Mouse (Mus musculus) heart, embryonic 16.5 days (tissue): ENCODE measurements around the gene Atp6v0a4. TPM values are rescaled to one million over a fixed set of nuclear protein-coding genes. Genes with fewer than 3 reads are reported as not detected.

Source experiments
- ATAC-seq: fragments of 200-750 bp; cut with Nextera tagmentation; replicated peaks from 2 replicates; pipeline ENCODE4 v1.8.0; 2017; ENCODE audit warnings: moderate number of reproducible peaks; ENCODE audit not compliant: insufficient read depth, low FRiP score; ENCODE audit errors: extremely low read depth
- H3K27ac ChIP-seq: fragments of 300-500 bp; sonication (generic); 2 replicates; pipeline ENCODE4 v1.5.1; 2014; ENCODE audit warnings: mild to moderate bottlenecking, low read length, control low read depth, moderate library complexity
- H3K27me3 ChIP-seq: fragments of 300-500 bp; sonication (generic); 2 replicates; pipeline ENCODE4 v1.6.1; 2014; ENCODE audit warnings: low read length, mixed read lengths; ENCODE audit not compliant: control insufficient read depth, insufficient read depth
- H3K36me3 ChIP-seq: fragments of 300-500 bp; sonication (generic); 2 replicates; pipeline ENCODE4 v1.6.1; 2014; ENCODE audit not compliant: control insufficient read depth, insufficient read depth
- H3K4me1 ChIP-seq: fragments of 300-500 bp; sonication (generic); 2 replicates; pipeline ENCODE4 v1.6.1; 2014; ENCODE audit warnings: low read length, mixed read lengths; ENCODE audit not compliant: control insufficient read depth, insufficient read depth
- H3K4me2 ChIP-seq: fragments of 300-500 bp; sonication (generic); 2 replicates; pipeline ENCODE4 v1.6.1; 2014; ENCODE audit warnings: low read depth, mild to moderate bottlenecking, control low read depth, low read length
- H3K4me3 ChIP-seq: fragments of 300-500 bp; sonication (generic); 2 replicates; pipeline ENCODE4 v1.5.1; 2014; ENCODE audit warnings: mild to moderate bottlenecking, control low read depth, low read length
- H3K9ac ChIP-seq: fragments of 300-500 bp; sonication (generic); 2 replicates; pipeline ENCODE4 v1.6.1; 2014; ENCODE audit warnings: low read length, control low read depth
- H3K9me3 ChIP-seq: fragments of 300-500 bp; sonication (generic); replicated peaks from 2 replicates; pipeline ENCODE4 v1.6.1; 2016; ENCODE audit warnings: low read length; ENCODE audit not compliant: control insufficient read depth
- WGBS: fragments of 180-500 bp; shearing (Covaris S2); extraction: QIAGEN DNeasy Blood & Tissue Kit; methylation state at CpG from one replicate; pipeline ENCODE4 v1.1.7; 2014; 5-methylcytosine and 5-hydroxymethylcytosine counted together
- polyA plus RNA-seq: library from polyadenylated mRNA; unstranded; fragments of >200 nt; fragmentation: Nextera tagmentation; extraction: Ambion mirVana; gene quantifications from 2 replicates; pipeline ENCODE4 v1.2.1, GENCODE M21; 2015

The Atp6v0a4 gene
- polyA plus RNA-seq, 1 experiment from 2014 or later, result 1.5 TPM

DNA sequence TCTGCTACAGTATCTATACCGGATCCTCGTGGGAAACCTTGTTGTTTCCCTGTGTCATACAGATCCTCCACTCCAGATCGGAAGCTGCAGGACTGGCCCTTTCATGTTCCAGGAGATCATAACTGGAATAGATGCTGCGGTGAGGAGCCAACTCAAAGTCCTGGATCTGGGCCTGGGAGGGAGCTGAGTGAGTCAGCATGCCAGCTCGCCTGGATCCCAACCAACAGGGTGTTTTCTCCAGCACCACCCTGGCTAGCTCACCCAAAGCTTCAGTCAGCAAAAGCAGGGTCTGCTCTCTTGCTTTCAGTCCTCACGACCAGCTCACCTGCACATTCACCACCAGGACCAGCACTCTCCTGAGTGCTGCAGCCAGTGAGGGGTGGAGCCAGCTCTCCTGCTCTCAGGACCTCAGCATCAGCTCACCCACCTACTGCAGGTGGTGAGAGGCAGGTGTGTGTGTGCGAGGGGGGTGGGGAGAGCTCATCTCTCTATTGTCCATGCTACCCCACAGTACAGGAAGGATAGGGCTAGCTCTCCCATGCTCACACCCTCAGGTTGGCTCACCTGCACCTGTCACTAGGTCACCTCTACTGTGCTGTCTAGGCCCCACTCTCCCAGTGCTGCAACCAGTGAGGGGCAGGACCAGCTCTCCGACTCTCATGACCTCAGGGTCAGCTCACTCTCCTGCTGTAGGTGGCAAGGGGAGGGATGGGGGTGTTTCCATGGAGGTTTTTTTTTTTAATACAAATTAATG, 10.6 kb upstream of the Atp6v0a4 start:
- WGBS, result 72% methylated on average over 8 of the region's 8 CpGs
- no peak for ATAC-seq

GRCm38 (mm10) chr6:38131801-38132231, 7.4 kb upstream of the Atp6v0a4 start:
- Histone ChIP-seq H3K4me2 (no peak overlapping the region), H3K27me3 (no peaks in the 10 kb centered on the region), H3K9ac (no peak overlapping the region), H3K4me3 (no peak overlapping the region), H3K4me1 (peaks cover 4% of the 10 kb centered on the region; the same call in 1 of the 2 replicates), H3K36me3 (peaks cover 6% of the 10 kb centered on the region; the same call in 1 of the 2 replicates), H3K9me3 (peaks cover 3% of the 10 kb centered on the region), H3K27ac (peak overlapping the region; percentile 66)
- 49% methylated on average over 4 of the region's 4 CpGs for WGBS
- ATAC-seq, result peak; percentile 69

More for the DNA sequence above, 10.6 kb upstream of the Atp6v0a4 start:
- Histone ChIP-seq H3K4me3 (no peak overlapping the region), H3K9me3 (peaks cover under 1% of the 10 kb centered on the region), H3K27me3 (no peaks in the 10 kb centered on the region), H3K9ac (no peak overlapping the region), H3K4me2 (no peak overlapping the region), H3K4me1 (peaks cover 4% of the 10 kb centered on the region; the same call in 1 of the 2 replicates), H3K27ac (no peak overlapping the region), H3K36me3 (peaks cover 4% of the 10 kb centered on the region; the same call in 1 of the 2 replicates)

DNA sequence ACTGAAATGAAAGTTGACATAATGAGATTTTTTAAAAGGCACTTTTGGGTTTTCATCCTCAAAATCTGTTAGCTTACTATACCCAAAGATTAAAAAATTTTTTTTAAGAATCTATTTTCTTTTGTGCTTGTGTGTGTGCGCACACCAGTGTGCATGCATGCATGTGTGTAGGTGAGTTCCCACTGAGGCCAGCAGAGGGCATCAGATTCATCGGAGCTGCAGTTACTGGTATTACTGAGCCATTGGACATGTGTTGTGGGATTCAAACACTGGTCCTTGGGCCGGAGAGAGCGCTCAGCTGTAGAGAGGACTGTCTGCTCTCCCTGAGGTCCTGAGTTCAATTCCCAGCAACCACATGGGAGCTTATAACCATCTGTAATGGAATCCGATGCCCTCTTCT, 5.5 kb upstream of the Atp6v0a4 start:
- Histone ChIP-seq H3K27me3 (no peaks in the 10 kb centered on the region), H3K27ac (no peak overlapping the region), H3K4me2 (no peak overlapping the region), H3K4me1 (peaks cover 4% of the 10 kb centered on the region; the same call in 1 of the 2 replicates), H3K9me3 (peaks cover 3% of the 10 kb centered on the region), H3K36me3 (0 out of 2 replicates have a peak, but pooled peaks cover 3% of the 10 kb centered on the region), H3K4me3 (no peak overlapping the region), H3K9ac (no peak overlapping the region)
- ATAC-seq, result no peak
- WGBS, result 97% methylated on average over 5 of the region's 5 CpGs

DNA sequence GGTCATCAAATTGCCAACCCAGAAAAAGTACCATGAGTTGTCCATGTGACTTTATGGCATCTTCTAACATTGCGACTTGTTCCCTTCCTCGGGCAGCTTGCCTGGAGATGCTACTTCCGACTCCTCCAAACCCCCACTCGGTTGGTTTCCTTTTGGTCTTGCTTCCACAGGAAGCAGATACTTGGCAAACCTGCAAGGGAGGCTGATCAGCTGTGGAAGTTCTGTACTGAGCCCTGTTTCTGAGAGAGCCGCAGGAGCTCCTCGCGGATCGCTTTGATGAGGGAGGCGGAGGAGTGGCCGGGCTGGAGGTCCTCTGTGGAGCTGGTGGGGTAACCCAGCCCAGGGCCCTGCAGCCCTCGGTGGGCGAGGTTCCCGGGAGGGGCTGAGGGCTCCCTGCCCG, 3.7 kb upstream of the Atp6v0a4 start:
- Histone ChIP-seq H3K9ac (no peak overlapping the region), H3K27me3 (no peaks in the 10 kb centered on the region), H3K4me2 (no peak overlapping the region), H3K9me3 (peaks cover 3% of the 10 kb centered on the region), H3K4me3 (no peak overlapping the region), H3K36me3 (0 out of 2 replicates have a peak, but pooled peaks cover 3% of the 10 kb centered on the region), H3K4me1 (peaks cover 12% of the 10 kb centered on the region), H3K27ac (no peak overlapping the region)
- no peak for ATAC-seq
- WGBS, result 72% methylated on average over 14 of the region's 14 CpGs

- WGBS, result 91% methylated on average over 3 of the region's 3 CpGs
Measured at GRCm38 (mm10) chr6:38125462-38125861, 1.1 kb upstream of the Atp6v0a4 start.

GRCm38 (mm10) chr6:38124882-38125281, 496 bp upstream of the Atp6v0a4 start:
- no peak overlapping the region for H3K4me2 ChIP-seq
- H3K27ac ChIP-seq, result no peak overlapping the region
- WGBS, result 91% methylated on average over 5 of the region's 5 CpGs
- H3K4me3 ChIP-seq, result no peak overlapping the region
- H3K9me3 ChIP-seq, result peaks cover 1% of the 10 kb centered on the region
- ATAC-seq, result no peak
- H3K36me3 ChIP-seq, result 0 out of 2 replicates have a peak, but pooled peaks cover 1% of the 10 kb centered on the region
- H3K9ac ChIP-seq, result no peak overlapping the region
- no peaks in the 10 kb centered on the region for H3K27me3 ChIP-seq
- peaks cover 11% of the 10 kb centered on the region for H3K4me1 ChIP-seq

More at GRCm38 (mm10) chr6:38125462-38125861, 1.1 kb upstream of the Atp6v0a4 start:
- Histone ChIP-seq H3K9ac (no peak overlapping the region), H3K4me3 (no peak overlapping the region), H3K9me3 (peaks cover 3% of the 10 kb centered on the region), H3K27ac (no peak overlapping the region), H3K27me3 (no peaks in the 10 kb centered on the region), H3K4me1 (peaks cover 11% of the 10 kb centered on the region), H3K36me3 (0 out of 2 replicates have a peak, but pooled peaks cover 3% of the 10 kb centered on the region), H3K4me2 (no peak overlapping the region)
- ATAC-seq, result no peak

GRCm38 (mm10) chr6:38123471-38124206, 747 bp downstream of the Atp6v0a4 start:
- Histone ChIP-seq H3K4me1 (peaks cover 11% of the 10 kb centered on the region), H3K4me2 (no peak overlapping the region), H3K36me3 (no peaks in the 10 kb centered on the region), H3K4me3 (no peak overlapping the region), H3K9ac (no peak overlapping the region), H3K27me3 (no peaks in the 10 kb centered on the region), H3K27ac (no peak overlapping the region), H3K9me3 (no peaks in the 10 kb centered on the region)
- no peak for ATAC-seq
- 66% methylated on average over 18 of the region's 18 CpGs for WGBS

GRCm38 (mm10) chr6:38122791-38123190, 1.6 kb downstream of the Atp6v0a4 start:
- Histone ChIP-seq H3K27ac (no peak overlapping the region; the same call in 1 of the 2 replicates), H3K4me2 (peak overlapping the region; percentile 6; the same call in 1 of the 2 replicates), H3K9ac (no peak overlapping the region), H3K4me3 (no peak overlapping the region), H3K27me3 (no peaks in the 10 kb centered on the region), H3K9me3 (no peaks in the 10 kb centered on the region), H3K36me3 (no peaks in the 10 kb centered on the region), H3K4me1 (peaks cover 11% of the 10 kb centered on the region)
- ATAC-seq, result no peak; the same call in 1 of the 2 replicates
- 56% methylated on average over 6 of the region's 6 CpGs for WGBS

- H3K9me3 ChIP-seq, result no peaks in the 10 kb centered on the region
Measured at GRCm38 (mm10) chr6:38121843-38122242, 2.5 kb downstream of the Atp6v0a4 start.

More at GRCm38 (mm10) chr6:38121843-38122242, 2.5 kb downstream of the Atp6v0a4 start:
- Histone ChIP-seq H3K27me3 (no peaks in the 10 kb centered on the region), H3K4me1 (peaks cover 11% of the 10 kb centered on the region), H3K4me3 (no peak overlapping the region), H3K9ac (no peak overlapping the region), H3K27ac (no peak overlapping the region), H3K36me3 (no peaks in the 10 kb centered on the region), H3K4me2 (no peak overlapping the region)
- 78% methylated on average over 5 of the region's 5 CpGs for WGBS
- no peak for ATAC-seq
